Mouse (Mus musculus) myocyte (in vitro differentiated cells): ENCODE results near the gene Pgap1.

Experiments
- CEBPB ChIP-seq: IDR thresholded peaks from 2 replicates; pipeline ENCODE4 v1.6.1; 2011; ENCODE audit warnings: mild to moderate bottlenecking, moderate library complexity; ENCODE audit not compliant: poor library complexity, insufficient read depth, severe bottlenecking
- E2F4 ChIP-seq: IDR thresholded peaks from one replicate; pipeline ENCODE4 v1.6.1; 2011; ENCODE audit warnings: mild to moderate bottlenecking, control low read depth, moderate library complexity; ENCODE audit not compliant: insufficient read depth
- MYOG ChIP-seq, 3 experiments: IDR thresholded peaks; one replicate each; pipeline ENCODE4 v1.6.1; 2011; ENCODE audit warnings: control low read depth in 2 of 3, low read depth in 2 of 3, mild to moderate bottlenecking in 2 of 3; ENCODE audit not compliant: insufficient read length in 2 of 3, control insufficient read depth in 1 of 3, insufficient read depth in 1 of 3
- TCF3 ChIP-seq: IDR thresholded peaks from one replicate; pipeline ENCODE4 v1.6.1; 2011; ENCODE audit warnings: low read depth, control low read depth; ENCODE audit not compliant: insufficient read length

GRCm38 (mm10) chr1:54600275-54600674, 42.8 kb upstream of the Pgap1 start:
- TF ChIP-seq TCF3, result no peak
- TF ChIP-seq MYOG (IDR thresholded peaks at IDR 0.05; ENCODE audit: control insufficient read depth in 1 of 3, insufficient read depth in 1 of 3, insufficient read length in 2 of 3, low read depth in 2 of 3), result no peak
- TF ChIP-seq E2F4, result no peak
- no peak for TF ChIP-seq CEBPB
